Mouse (Mus musculus) hindbrain, postnatal 0 days (tissue): ENCODE data around the gene Ubtf. TPM values are rescaled to one million over a fixed set of nuclear protein-coding genes. Genes with fewer than 3 reads are reported as not detected.
A peak's percentile ranks its signal among the peaks of the same experiment; 100 is the strongest.

Experiments
- ATAC-seq: fragments of 200-750 bp; cut with Nextera tagmentation; 2 replicates; pipeline ENCODE4 v1.8.0; 2017; ENCODE audit warnings: mild to moderate bottlenecking, moderate TSS enrichment, moderate library complexity
- DNase-seq: peaks from one replicate; pipeline ENCODE4 v3.0.0-alpha.2; 2015; ENCODE audit warnings: low spot score
- H3K27ac ChIP-seq: fragments of 300-500 bp; sonication (generic); 2 replicates; pipeline ENCODE4 v1.5.1; 2014; ENCODE audit warnings: mild to moderate bottlenecking
- H3K27me3 ChIP-seq: fragments of 300-500 bp; sonication (generic); 2 replicates; pipeline ENCODE4 v1.6.1; 2014; ENCODE audit warnings: low read length, mixed read lengths; ENCODE audit not compliant: insufficient read depth
- H3K36me3 ChIP-seq: fragments of 300-500 bp; sonication (generic); 2 replicates; pipeline ENCODE4 v1.6.1; 2014; ENCODE audit warnings: low read length, mixed read lengths; ENCODE audit not compliant: insufficient read depth
- H3K4me1 ChIP-seq: fragments of 300-500 bp; sonication (generic); 2 replicates; pipeline ENCODE4 v1.6.1; 2014; ENCODE audit warnings: antibody characterized with exemption, low read length, mixed read lengths; ENCODE audit not compliant: insufficient read depth
- H3K4me2 ChIP-seq: fragments of 300-500 bp; sonication (generic); 2 replicates; pipeline ENCODE4 v1.6.1; 2014; ENCODE audit warnings: low read depth, mild to moderate bottlenecking, low read length, moderate library complexity, mixed read lengths
- H3K4me3 ChIP-seq: fragments of 300-500 bp; sonication (generic); 2 replicates; pipeline ENCODE4 v1.5.1; 2014; ENCODE audit warnings: low read length
- H3K9ac ChIP-seq: fragments of 300-500 bp; sonication (generic); replicated peaks from 2 replicates; pipeline ENCODE4 v1.6.1; 2014; ENCODE audit warnings: mild to moderate bottlenecking, low read length, moderate library complexity, mixed read lengths
- H3K9me3 ChIP-seq: fragments of 300-500 bp; sonication (generic); 2 replicates; pipeline ENCODE4 v1.6.1; 2016; ENCODE audit warnings: low read length, mixed read lengths
- CTCF ChIP-seq: IDR thresholded peaks from 2 replicates; pipeline ENCODE4 v1.5.1; 2016; ENCODE audit warnings: antibody characterized with exemption, control low read depth, low read depth
- WGBS: fragments of 180-500 bp; shearing (Covaris S2); extraction: QIAGEN DNeasy Blood & Tissue Kit; methylation state at CpG from one replicate; pipeline ENCODE4 v1.1.7; 2014; 5-methylcytosine and 5-hydroxymethylcytosine counted together
- polyA plus RNA-seq: library from polyadenylated mRNA; unstranded; fragments of >200 nt; fragmentation: Nextera tagmentation; extraction: Ambion mirVana; gene quantifications from 2 replicates; pipeline ENCODE4 v1.2.1, GENCODE M21; 2015
- total RNA-seq: library from RNA; depleted of rRNA; stranded (reverse); fragments of >200 nt; gene quantifications from 2 replicates; pipeline ENCODE4 v1.2.3, GENCODE M21; 2014

Ubtf gene
- total and polyA plus RNA-seq, 2 experiments from 2014 or later, result 53.7 to 74.6 TPM

DNA sequence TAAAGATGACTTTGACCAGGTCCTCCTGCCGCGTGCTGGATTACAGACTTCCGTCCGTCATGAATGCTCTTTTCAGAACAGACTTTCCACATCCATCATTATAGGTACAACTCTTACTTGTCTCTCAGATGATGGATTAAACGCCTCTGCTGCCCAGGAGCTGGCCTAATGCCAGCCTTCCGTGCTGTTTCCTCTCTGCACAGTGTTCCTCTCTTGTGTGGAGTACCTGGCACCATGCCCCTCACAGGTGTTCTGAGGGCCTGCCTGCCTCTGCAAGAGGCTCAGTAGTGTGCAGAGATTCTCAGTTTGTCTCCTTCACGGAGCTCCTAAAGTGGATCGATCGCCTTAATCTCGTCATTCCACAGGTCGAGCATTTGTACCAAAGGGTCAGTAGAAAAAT is 19.7 kb upstream of the Ubtf start:
- no peak for ATAC-seq
- WGBS, result 60% methylated on average over 11 of the region's 11 CpGs
- Histone ChIP-seq H3K36me3 (no peaks in the 10 kb centered on the region), H3K9me3 (no peaks in the 10 kb centered on the region), H3K27me3 (no peaks in the 10 kb centered on the region), H3K4me2 (no peak overlapping the region), H3K4me3 (no peak overlapping the region), H3K27ac (peak overlapping the region; percentile 45; the same call in 1 of the 2 replicates), H3K4me1 (peaks cover 8% of the 10 kb centered on the region; the same call in 1 of the 2 replicates), H3K9ac (no peak overlapping the region)
- no peak for TF ChIP-seq CTCF
- DNase-seq, result peak; percentile 41

DNA sequence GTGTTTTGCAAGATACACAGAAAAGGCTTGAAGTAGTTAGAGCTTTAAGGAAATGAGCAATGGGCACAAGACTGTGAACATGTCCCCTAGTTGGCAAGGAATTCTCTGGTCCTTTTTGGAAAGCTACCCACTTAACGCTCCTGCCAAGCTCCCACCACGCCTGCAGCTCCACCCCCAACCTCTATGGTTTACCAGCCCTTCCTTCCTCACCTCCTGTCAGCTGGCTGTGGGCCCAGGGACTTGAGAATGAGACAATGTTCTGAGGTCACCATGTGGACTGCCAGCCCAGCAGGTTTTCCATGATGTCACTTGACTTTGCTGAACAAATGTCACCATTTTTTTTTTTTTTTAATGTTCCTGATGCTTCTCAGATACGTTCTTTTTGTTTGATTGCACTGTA is 19.0 kb upstream of the Ubtf start:
- no peak for TF ChIP-seq CTCF
- Histone ChIP-seq H3K4me1 (peaks cover 8% of the 10 kb centered on the region; the same call in 1 of the 2 replicates), H3K4me2 (no peak overlapping the region), H3K9ac (no peak overlapping the region), H3K36me3 (no peaks in the 10 kb centered on the region), H3K4me3 (no peak overlapping the region), H3K27me3 (no peaks in the 10 kb centered on the region), H3K9me3 (no peaks in the 10 kb centered on the region), H3K27ac (no peak overlapping the region)
- WGBS, result 25% methylated on average over 3 of the region's 3 CpGs
- DNase-seq, result peak; percentile 88
- peak; percentile 59; the same call in 1 of the 2 replicates for ATAC-seq

DNA sequence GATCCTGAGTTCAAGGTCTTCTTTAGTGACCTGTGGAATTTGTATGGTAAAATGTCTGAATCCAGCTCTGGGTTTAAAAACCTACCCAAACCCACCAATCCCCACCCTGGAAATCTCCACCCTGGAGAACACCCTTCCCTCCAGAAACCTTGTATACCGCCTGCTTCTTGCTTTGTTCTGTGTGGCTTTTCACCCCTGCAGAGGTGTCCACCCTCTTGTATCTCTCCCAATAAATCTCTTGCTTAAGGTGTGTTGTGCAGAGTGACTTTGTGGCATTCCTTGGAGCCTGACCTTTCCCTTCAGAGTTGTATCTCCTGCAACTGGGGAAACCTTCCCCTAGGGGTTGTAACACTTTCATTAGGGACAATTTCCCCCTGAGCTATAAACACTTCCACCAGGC is 18.4 kb upstream of the Ubtf start:
- H3K36me3 ChIP-seq, result no peaks in the 10 kb centered on the region
- H3K27me3 ChIP-seq, result no peaks in the 10 kb centered on the region
- 62% methylated on average over 1 of the region's 1 CpGs for WGBS
- no peak for ATAC-seq
- no peak for TF ChIP-seq CTCF
- no peak for DNase-seq
- H3K4me1 ChIP-seq, result peaks cover 8% of the 10 kb centered on the region; the same call in 1 of the 2 replicates
- H3K9ac ChIP-seq, result no peak overlapping the region
- no peak overlapping the region for H3K4me2 ChIP-seq
- no peak overlapping the region for H3K27ac ChIP-seq
- no peaks in the 10 kb centered on the region for H3K9me3 ChIP-seq
- H3K4me3 ChIP-seq, result no peak overlapping the region

DNA sequence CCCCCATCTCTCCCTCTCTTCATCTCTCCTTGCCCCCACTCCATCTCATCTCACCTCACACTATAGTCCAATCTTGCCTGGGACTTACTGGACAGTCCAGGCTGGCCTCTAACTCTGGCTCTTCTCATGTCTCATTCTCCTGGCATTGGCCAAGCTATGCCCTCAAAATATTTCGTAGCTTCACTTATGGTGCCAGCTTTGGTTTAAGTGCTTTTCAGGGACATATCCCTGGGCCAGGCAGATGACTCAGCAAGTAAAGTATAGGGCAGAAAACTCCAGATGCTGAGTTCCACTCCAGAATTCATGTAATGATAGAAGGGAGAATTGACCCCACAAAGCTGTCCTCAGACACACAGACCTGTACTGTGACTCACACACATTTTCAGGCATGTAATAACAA is 16.6 kb upstream of the Ubtf start:
- H3K4me3 ChIP-seq, result no peak overlapping the region
- ATAC-seq (no peak), DNase-seq (no peak)
- H3K27me3 ChIP-seq, result no peaks in the 10 kb centered on the region
- H3K9me3 ChIP-seq, result no peaks in the 10 kb centered on the region
- 82% methylated on average over 1 of the region's 1 CpGs for WGBS
- peaks cover 8% of the 10 kb centered on the region; the same call in 1 of the 2 replicates for H3K4me1 ChIP-seq
- no peak overlapping the region for H3K9ac ChIP-seq
- no peak overlapping the region for H3K4me2 ChIP-seq
- no peaks in the 10 kb centered on the region for H3K36me3 ChIP-seq
- TF ChIP-seq CTCF, result no peak
- no peak overlapping the region for H3K27ac ChIP-seq

DNA sequence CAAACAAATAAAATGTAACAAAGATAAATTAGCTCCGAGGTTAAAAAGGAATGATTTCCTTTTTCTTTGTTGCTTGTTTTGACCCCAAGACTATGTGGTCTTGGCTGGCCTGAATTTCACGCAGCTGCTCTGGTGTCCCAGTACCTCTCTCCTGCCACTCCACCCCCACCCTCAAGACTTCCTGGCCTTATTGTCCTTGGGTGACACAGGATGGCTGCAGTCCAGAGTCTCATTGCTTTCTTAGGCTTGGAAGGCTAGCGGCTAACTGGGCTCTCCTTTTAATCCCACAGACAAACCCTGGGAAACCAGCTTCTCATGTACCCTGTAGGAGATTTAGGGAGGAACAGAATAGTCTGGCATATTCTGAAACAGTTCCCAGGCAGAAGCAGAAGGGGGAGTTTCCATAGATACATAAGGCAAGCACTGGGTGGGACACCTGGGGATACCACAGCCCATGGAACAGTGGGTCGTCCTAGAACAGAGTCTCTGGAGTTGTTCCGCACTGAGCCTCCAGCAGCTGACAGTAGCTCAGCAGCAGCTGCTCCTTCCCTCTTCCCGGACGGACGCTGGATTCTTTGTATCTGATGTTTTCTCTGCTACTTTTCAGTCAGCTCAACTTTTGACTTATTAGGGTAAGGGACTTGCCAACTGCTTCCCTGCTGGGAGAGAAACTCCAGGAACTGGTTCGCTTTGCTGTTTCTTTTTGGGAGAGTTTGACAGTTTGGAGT is 15.6 kb upstream of the Ubtf start:
- no peak overlapping the region for H3K9ac ChIP-seq
- H3K9me3 ChIP-seq, result no peaks in the 10 kb centered on the region
- TF ChIP-seq CTCF, result no peak
- peak overlapping the region; percentile 3; the same call in 1 of the 2 replicates for H3K4me2 ChIP-seq
- 20% methylated on average over 9 of the region's 9 CpGs for WGBS
- H3K27ac ChIP-seq, result peak overlapping the region; percentile 16; the same call in 1 of the 2 replicates
- DNase-seq, result peak; percentile 59
- ATAC-seq, result peak; percentile 49; the same call in 1 of the 2 replicates
- H3K4me1 ChIP-seq, result peaks cover 8% of the 10 kb centered on the region; the same call in 1 of the 2 replicates
- H3K4me3 ChIP-seq, result no peak overlapping the region
- no peaks in the 10 kb centered on the region for H3K27me3 ChIP-seq
- no peaks in the 10 kb centered on the region for H3K36me3 ChIP-seq

DNA sequence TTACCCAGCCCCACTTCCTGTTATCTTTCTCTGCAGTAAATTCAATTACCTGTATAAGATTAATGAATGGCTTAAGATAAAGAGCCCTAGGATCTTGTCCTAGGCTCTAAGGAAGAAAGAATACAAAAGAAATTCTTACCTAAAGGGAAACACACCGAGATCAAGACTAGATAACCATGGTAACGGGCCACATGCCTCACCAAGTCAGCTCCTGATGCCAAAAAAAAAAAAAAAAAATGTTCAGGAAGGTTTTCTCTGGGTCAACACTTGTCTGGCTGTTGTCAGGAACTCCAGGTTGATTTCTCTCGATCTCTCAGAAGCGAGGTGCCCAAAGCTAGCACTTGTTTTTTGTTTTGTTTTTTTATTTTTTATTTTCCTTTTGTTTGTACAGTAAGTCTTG is 14.5 kb upstream of the Ubtf start:
- Histone ChIP-seq H3K9ac (no peak overlapping the region), H3K4me2 (no peak overlapping the region), H3K36me3 (no peaks in the 10 kb centered on the region), H3K27ac (no peak overlapping the region), H3K4me3 (no peak overlapping the region), H3K4me1 (peaks cover 8% of the 10 kb centered on the region; the same call in 1 of the 2 replicates), H3K27me3 (no peaks in the 10 kb centered on the region), H3K9me3 (no peaks in the 10 kb centered on the region)
- DNase-seq, result no peak
- 49% methylated on average over 4 of the region's 4 CpGs for WGBS
- TF ChIP-seq CTCF, result no peak
- ATAC-seq, result no peak

DNA sequence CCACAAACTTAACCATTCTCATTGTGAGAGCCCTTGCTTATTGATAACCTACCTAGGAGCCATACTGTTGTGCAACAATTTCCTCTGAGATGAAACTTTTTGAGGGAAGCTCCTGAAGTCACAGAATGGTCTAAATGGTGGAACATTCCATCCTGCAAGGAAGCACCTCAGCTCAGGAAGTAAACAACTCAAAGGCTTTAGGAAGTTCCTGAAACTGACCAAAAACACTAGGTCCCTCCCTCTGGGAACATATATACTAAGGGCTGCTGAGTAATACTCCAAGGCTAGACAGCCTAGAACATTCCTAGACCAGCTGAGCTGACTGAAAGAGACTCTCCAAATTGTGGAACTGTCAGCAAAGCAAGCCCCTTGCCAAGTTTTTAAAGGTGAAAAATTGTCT is 13.5 kb upstream of the Ubtf start:
- ATAC-seq (no peak), DNase-seq (no peak)
- H3K9me3 ChIP-seq, result no peaks in the 10 kb centered on the region
- no peak overlapping the region for H3K9ac ChIP-seq
- no peak for TF ChIP-seq CTCF
- H3K36me3 ChIP-seq, result no peaks in the 10 kb centered on the region
- peaks cover 7% of the 10 kb centered on the region; the same call in 1 of the 2 replicates for H3K4me1 ChIP-seq
- no peak overlapping the region for H3K4me3 ChIP-seq
- no peaks in the 10 kb centered on the region for H3K27me3 ChIP-seq
- no peak overlapping the region for H3K4me2 ChIP-seq
- no peak overlapping the region for H3K27ac ChIP-seq
